Mouse (Mus musculus): ENCODE results near the gene Myom1. TPM values are rescaled to one million over a fixed set of nuclear protein-coding genes. Genes with fewer than 3 reads are reported as not detected.

Myom1 gene
- polyA plus RNA-seq, 1 experiment from 2014 or later = 9.2 TPM

GRCm38 (mm10) chr17:71022841-71023240 is 20.4 kb downstream of the Myom1 start:
- H3K27me3 ChIP-seq (replicated peaks; ENCODE audit: insufficient read depth, low read length) = no peaks in the 10 kb centered on the region
- DNase-seq (ENCODE audit: low spot score) (no peak), ATAC-seq (no peak)
- peaks cover 9% of the 10 kb centered on the region; the same call in 1 of the 2 replicates for H3K4me1 ChIP-seq (ENCODE audit: insufficient read depth, low read depth, low read length)
- no peak overlapping the region for H3K27ac ChIP-seq (ENCODE audit: low read length)
- H3K4me3 ChIP-seq (ENCODE audit: low read depth, low read length) = no peak overlapping the region
- WGBS = 92% methylated on average over 13 of the region's 13 CpGs
- no peak overlapping the region for H3K4me2 ChIP-seq (replicated peaks; ENCODE audit: low read depth, low read length)
- no peaks in the 10 kb centered on the region for H3K9me3 ChIP-seq (ENCODE audit: low read length)
- no peaks in the 10 kb centered on the region for H3K36me3 ChIP-seq (ENCODE audit: insufficient read depth, low read length)
- TF ChIP-seq EP300 (IDR thresholded peaks at IDR 0.05) = no peak
- TF ChIP-seq CTCF (IDR thresholded peaks at IDR 0.05) = no peak
- no peak overlapping the region for H3K9ac ChIP-seq (replicated peaks; ENCODE audit: low read depth)

GRCm38 (mm10) chr17:71024071-71024470 is 21.6 kb downstream of the Myom1 start:
- Histone ChIP-seq H3K36me3 (ENCODE audit: insufficient read depth, low read length) (no peaks in the 10 kb centered on the region), H3K4me1 (ENCODE audit: insufficient read depth, low read depth, low read length) (peaks cover 9% of the 10 kb centered on the region; the same call in 1 of the 2 replicates), H3K9ac (replicated peaks; ENCODE audit: low read depth) (no peak overlapping the region), H3K9me3 (ENCODE audit: low read length) (no peaks in the 10 kb centered on the region), H3K27ac (ENCODE audit: low read length) (no peak overlapping the region), H3K4me3 (ENCODE audit: low read depth, low read length) (no peak overlapping the region), H3K4me2 (replicated peaks; ENCODE audit: low read depth, low read length) (no peak overlapping the region), H3K27me3 (replicated peaks; ENCODE audit: insufficient read depth, low read length) (no peaks in the 10 kb centered on the region)
- ATAC-seq (no peak), DNase-seq (ENCODE audit: low spot score) (no peak)
- TF ChIP-seq EP300 (IDR thresholded peaks at IDR 0.05) (no peak), CTCF (IDR thresholded peaks at IDR 0.05) (no peak)
- 86% methylated on average over 10 of the region's 10 CpGs for WGBS

- Histone ChIP-seq H3K9me3 (ENCODE audit: low read length) (no peaks in the 10 kb centered on the region), H3K27ac (ENCODE audit: low read length) (no peak overlapping the region), H3K4me2 (replicated peaks; ENCODE audit: low read depth, low read length) (no peak overlapping the region), H3K27me3 (replicated peaks; ENCODE audit: insufficient read depth, low read length) (no peaks in the 10 kb centered on the region), H3K4me1 (ENCODE audit: insufficient read depth, low read depth, low read length) (no peaks in the 10 kb centered on the region), H3K4me3 (ENCODE audit: low read depth, low read length) (no peak overlapping the region), H3K36me3 (ENCODE audit: insufficient read depth, low read length) (no peaks in the 10 kb centered on the region), H3K9ac (replicated peaks; ENCODE audit: low read depth) (no peak overlapping the region)
- ATAC-seq = no peak
- 71% methylated on average over 8 of the region's 8 CpGs for WGBS
- TF ChIP-seq CTCF (IDR thresholded peaks at IDR 0.05) = no peak
- TF ChIP-seq EP300 (IDR thresholded peaks at IDR 0.05) = no peak
- no peak for DNase-seq (ENCODE audit: low spot score)
Measured at GRCm38 (mm10) chr17:71025922-71026321, 23.5 kb downstream of the Myom1 start.

- Histone ChIP-seq H3K9me3 (ENCODE audit: low read length) (no peaks in the 10 kb centered on the region), H3K27me3 (replicated peaks; ENCODE audit: insufficient read depth, low read length) (no peaks in the 10 kb centered on the region), H3K9ac (replicated peaks; ENCODE audit: low read depth) (no peak overlapping the region), H3K4me3 (ENCODE audit: low read depth, low read length) (no peak overlapping the region), H3K4me1 (ENCODE audit: insufficient read depth, low read depth, low read length) (no peaks in the 10 kb centered on the region), H3K36me3 (ENCODE audit: insufficient read depth, low read length) (no peaks in the 10 kb centered on the region), H3K4me2 (replicated peaks; ENCODE audit: low read depth, low read length) (no peak overlapping the region), H3K27ac (ENCODE audit: low read length) (no peak overlapping the region)
- ATAC-seq (no peak), DNase-seq (ENCODE audit: low spot score) (no peak)
- TF ChIP-seq EP300 (IDR thresholded peaks at IDR 0.05) = no peak
- no peak for TF ChIP-seq CTCF (IDR thresholded peaks at IDR 0.05)
- WGBS = 92% methylated on average over 3 of the region's 3 CpGs
Measured at GRCm38 (mm10) chr17:71027186-71027585, 24.8 kb downstream of the Myom1 start.

- Histone ChIP-seq H3K27ac (ENCODE audit: low read length) (no peak overlapping the region), H3K9ac (replicated peaks; ENCODE audit: low read depth) (no peak overlapping the region), H3K9me3 (ENCODE audit: low read length) (no peaks in the 10 kb centered on the region), H3K4me3 (ENCODE audit: low read depth, low read length) (no peak overlapping the region), H3K4me1 (ENCODE audit: insufficient read depth, low read depth, low read length) (no peaks in the 10 kb centered on the region), H3K27me3 (replicated peaks; ENCODE audit: insufficient read depth, low read length) (no peaks in the 10 kb centered on the region), H3K4me2 (replicated peaks; ENCODE audit: low read depth, low read length) (no peak overlapping the region), H3K36me3 (ENCODE audit: insufficient read depth, low read length) (no peaks in the 10 kb centered on the region)
- TF ChIP-seq CTCF (IDR thresholded peaks at IDR 0.05) (no peak), EP300 (IDR thresholded peaks at IDR 0.05) (no peak)
- WGBS = 80% methylated on average over 10 of the region's 10 CpGs
- no peak for DNase-seq (ENCODE audit: low spot score)
- ATAC-seq = no peak
Measured at GRCm38 (mm10) chr17:71032719-71033118, 30.3 kb downstream of the Myom1 start.

GRCm38 (mm10) chr17:71034472-71034871 is 32.0 kb downstream of the Myom1 start:
- no peaks in the 10 kb centered on the region for H3K36me3 ChIP-seq (ENCODE audit: insufficient read depth, low read length)
- no peak for ATAC-seq

GRCm38 (mm10) chr17:71037188-71037587 is 34.8 kb downstream of the Myom1 start:
- Histone ChIP-seq H3K27ac (ENCODE audit: low read length) (no peak overlapping the region), H3K9ac (replicated peaks; ENCODE audit: low read depth) (no peak overlapping the region), H3K4me1 (ENCODE audit: insufficient read depth, low read depth, low read length) (peaks cover 3% of the 10 kb centered on the region; the same call in 1 of the 2 replicates), H3K4me3 (ENCODE audit: low read depth, low read length) (no peak overlapping the region), H3K4me2 (replicated peaks; ENCODE audit: low read depth, low read length) (no peak overlapping the region), H3K36me3 (ENCODE audit: insufficient read depth, low read length) (no peaks in the 10 kb centered on the region), H3K27me3 (replicated peaks; ENCODE audit: insufficient read depth, low read length) (no peaks in the 10 kb centered on the region), H3K9me3 (ENCODE audit: low read length) (no peaks in the 10 kb centered on the region)
- ATAC-seq (peak; percentile 54), DNase-seq (ENCODE audit: low spot score) (peak; percentile 31)
- TF ChIP-seq EP300 (IDR thresholded peaks at IDR 0.05) (no peak), CTCF (IDR thresholded peaks at IDR 0.05) (no peak)
- WGBS = 53% methylated on average over 7 of the region's 7 CpGs

More at GRCm38 (mm10) chr17:71034472-71034871, 32.0 kb downstream of the Myom1 start:
- no peaks in the 10 kb centered on the region; the same call in 1 of the 2 replicates for H3K4me1 ChIP-seq (ENCODE audit: insufficient read depth, low read depth, low read length)
- no peak overlapping the region for H3K4me2 ChIP-seq (replicated peaks; ENCODE audit: low read depth, low read length)
- DNase-seq (ENCODE audit: low spot score) = no peak
- WGBS = 46% methylated on average over 5 of the region's 5 CpGs
- H3K27me3 ChIP-seq (replicated peaks; ENCODE audit: insufficient read depth, low read length) = no peaks in the 10 kb centered on the region
- H3K4me3 ChIP-seq (ENCODE audit: low read depth, low read length) = no peak overlapping the region
- no peak overlapping the region for H3K27ac ChIP-seq (ENCODE audit: low read length)
- H3K9me3 ChIP-seq (ENCODE audit: low read length) = no peaks in the 10 kb centered on the region
- TF ChIP-seq CTCF (IDR thresholded peaks at IDR 0.05) = no peak
- no peak for TF ChIP-seq EP300 (IDR thresholded peaks at IDR 0.05)
- no peak overlapping the region for H3K9ac ChIP-seq (replicated peaks; ENCODE audit: low read depth)
